Mouse (Mus musculus) cerebellum, adult 9-11 months (tissue): Measurements from ENCODE around the gene Gpank1.
A peak's percentile ranks its signal among the peaks of the same experiment; 100 is the strongest.

Experiments
- DNase-seq: peaks from one replicate; pipeline ENCODE4 v3.0.0; 2022

Gpank1 gene

DNA sequence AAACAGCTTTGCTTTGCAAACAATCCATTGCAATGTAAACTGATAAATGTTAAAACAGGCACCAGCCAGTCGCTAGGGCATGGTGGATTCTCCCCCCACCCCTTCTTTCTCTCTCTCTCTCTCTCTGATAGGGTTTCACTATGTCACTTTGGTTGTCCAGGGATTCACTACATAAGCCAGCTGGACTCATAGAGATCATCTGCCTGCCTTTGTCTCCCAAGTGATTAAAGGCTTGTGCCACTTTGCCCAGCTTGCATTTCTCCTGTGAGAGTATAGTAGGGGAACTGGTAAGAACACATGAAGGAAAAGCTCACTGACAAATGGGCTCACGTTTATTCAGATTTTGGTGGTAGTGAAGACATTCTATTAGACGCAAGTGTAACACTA, 10.9 kb downstream of the Gpank1 start:
- DNase-seq = no peak

DNA sequence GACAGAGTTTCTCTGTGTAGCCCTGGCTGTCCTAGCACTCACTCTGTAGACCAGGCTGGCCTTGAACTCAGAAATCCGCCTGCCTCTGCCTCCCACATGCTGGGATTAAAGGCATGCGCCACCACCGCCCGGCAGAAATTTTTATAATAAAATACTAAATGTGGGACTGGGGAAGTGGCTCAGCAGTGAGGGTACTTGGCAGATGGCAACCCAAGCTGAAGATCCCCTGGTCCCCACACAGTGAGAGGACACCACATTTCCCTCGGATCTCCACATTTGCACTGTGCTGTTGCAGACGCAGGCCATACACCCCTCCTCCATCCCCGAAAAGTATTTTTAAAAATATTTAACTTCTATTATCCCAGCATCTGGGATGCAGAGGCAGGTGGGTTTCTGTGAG, 12.3 kb downstream of the Gpank1 start:
- DNase-seq = peak; percentile 62

DNA sequence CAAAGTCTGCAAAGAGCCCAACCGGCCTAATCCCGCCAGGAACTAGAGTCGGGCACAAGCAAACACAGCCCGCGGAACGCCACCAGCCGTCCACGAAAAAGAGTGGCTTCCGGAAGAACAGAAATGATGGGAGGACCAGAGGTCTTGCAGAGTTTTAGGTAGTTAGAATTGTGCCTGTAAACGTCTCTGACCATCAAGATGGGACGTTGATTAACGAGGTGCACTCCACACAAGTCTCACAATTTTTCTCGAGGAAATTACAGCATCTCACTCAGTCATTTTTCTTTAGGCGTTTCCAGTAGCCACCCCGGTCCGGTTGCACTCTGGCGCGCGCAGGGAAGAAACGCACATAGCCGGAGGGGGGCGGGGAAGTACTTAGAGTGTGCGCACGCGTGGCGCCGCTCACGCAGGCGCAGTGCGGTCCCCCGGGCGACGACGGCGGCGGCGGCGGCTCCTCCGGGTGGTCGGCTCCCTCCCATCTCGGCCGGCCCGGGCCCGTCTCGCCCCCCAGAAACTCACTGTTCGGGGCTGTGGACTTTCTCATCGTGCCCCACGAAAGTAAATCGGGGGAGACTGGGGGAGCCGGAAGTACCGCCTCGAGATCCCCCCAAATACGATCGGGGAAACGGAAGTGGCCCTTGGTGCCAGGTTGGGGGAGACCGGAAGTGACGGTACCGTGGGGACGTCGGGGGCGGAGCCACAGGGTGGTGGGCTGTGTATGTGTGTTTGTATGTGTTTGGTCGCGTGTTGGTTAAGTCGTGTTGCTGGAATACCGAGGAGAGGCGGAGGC, 13.7 kb downstream of the Gpank1 start, which contains the start of gene Bag6:
TSS of gene Bag6 (plus strand) at position 378 of the 790 bp plus-strand sequence.
- DNase-seq = peak; percentile 96

DNA sequence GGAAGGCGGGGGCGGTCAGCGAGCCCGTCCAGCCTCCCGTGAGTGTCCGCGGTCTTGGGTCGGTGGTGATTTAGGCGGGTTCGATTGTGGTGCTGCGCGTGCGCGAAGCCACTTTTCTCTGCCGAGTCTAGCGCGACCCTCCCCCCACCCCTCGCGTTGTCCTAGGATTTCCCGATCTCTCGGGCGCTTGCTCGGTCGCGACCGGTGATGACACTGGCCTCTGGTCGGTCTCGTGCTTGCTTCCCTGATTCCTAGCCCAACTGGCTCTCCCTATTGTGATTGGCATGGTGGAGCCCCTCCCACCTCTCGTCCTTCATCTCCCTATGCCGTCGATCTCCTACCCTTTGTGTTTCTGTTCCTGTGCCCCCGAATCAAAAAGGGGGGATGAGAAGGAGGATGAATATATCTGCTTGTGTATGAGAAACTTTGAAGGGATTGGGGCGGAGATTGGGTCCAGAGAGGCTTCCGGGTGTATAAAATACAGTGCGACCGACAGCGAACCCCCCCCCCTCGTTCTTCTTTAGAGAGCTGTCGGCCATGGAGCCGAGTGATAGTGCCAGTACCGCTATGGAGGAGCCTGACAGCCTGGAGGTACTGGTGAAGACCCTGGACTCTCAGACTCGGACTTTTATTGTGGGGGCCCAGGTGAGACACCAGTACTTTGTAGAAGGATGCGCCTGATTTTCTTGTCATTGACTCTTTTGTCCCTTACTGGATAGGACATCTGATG, 14.5 kb downstream of the Gpank1 start:
- DNase-seq = peak; percentile 59

DNA sequence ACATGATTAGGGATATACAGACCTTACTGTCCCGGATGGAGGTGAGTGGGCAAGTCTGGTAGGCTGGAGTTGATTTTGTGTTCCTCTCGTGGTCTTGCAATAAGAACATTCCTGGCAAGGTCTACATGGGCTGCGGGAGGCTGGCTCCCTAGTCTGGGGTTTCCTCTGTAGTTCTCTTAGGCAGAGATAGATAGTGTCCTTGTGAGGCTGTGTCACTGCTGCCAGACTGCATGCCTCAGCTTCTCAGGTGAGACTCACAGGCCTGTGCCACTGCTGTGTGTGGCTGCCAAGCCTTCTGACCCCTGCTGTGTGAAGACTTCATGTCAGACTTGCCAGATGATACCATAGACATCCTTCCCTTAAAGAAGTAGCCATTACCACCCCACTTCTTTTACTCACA, 18.0 kb downstream of the Gpank1 start:
- peak; percentile 22 for DNase-seq

DNA sequence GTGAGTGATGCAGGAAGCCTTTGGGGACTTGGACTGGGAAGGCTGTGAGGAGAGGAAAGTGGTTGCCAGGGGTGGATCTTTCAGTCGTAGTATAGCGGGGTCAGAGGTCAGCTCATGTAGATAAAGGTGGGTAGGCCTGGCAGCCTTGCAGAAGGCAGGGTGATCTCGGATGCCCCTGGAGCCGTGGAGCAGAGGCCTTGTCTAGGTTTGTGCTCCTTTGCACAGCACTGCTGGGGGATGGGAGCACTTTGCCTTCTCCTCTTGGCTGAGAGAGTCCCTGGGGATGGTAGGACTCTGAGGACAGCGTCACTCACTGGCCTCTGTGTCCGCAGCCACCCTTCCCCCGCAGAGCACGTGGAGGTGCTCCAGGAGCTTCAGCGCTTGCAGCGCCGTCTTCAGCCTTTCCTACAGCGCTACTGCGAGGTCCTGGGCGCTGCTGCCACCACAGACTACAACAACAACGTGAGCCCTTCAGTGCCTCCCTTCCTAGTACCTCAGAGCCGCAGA, 19.3 kb downstream of the Gpank1 start:
- DNase-seq = peak; percentile 34

DNA sequence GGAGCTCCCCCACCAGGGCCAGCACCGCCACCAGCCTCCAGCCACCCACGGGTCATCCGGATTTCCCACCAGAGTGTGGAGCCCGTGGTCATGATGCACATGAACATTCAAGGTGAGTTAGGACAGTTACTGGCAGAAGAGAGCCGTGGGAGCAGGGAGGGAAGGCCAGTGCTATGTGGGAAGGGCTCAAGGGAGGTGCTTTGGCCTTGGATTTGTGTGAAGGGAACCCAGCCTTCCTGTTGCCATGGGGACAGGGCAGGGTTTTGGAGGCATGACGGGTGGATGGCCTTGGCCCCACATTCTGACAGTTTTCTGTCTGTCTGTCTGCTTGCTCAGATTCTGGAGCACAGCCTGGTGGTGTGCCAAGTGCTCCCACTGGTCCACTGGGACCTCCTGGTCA, 20.7 kb downstream of the Gpank1 start:
- peak; percentile 21 for DNase-seq

DNA sequence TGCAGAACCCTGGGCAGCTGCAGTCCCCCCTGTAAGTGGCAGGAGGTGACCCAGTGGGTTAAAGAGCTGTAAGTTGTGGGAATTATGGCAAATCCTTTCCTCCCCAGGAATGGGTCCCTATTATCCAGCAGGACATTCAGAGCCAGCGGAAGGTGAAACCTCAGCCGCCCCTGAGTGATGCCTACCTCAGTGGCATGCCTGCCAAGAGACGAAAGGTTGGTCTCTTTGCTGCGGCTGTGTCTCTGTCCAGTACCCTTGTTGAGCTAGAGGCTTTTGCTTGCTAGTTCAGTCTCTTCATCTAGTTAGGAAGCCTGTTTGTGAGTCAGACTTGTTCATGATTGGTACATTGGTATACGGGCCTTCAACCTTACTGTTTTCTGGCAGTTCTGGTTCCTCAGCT, 24.9 kb downstream of the Gpank1 start:
- DNase-seq = no peak

DNA sequence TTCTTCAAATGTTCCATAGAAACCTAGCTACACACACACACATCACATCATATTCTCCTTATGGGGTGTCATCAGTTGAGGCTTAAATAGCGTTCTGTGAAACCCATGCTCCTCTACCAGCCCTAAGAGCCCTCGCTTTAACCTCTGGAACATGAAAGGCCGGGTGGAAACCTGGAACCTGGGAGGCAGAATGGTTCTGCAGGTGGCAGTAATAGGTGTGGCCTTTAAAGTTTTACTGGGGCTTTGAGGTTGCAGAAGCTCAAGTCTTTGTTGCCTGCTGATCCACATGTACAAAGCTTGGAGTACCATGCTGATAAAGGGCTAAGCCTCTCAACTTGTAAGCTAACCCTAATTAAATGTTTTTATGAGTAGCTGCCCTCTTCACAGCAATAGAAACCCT, 26.1 kb downstream of the Gpank1 start:
- no peak for DNase-seq

DNA sequence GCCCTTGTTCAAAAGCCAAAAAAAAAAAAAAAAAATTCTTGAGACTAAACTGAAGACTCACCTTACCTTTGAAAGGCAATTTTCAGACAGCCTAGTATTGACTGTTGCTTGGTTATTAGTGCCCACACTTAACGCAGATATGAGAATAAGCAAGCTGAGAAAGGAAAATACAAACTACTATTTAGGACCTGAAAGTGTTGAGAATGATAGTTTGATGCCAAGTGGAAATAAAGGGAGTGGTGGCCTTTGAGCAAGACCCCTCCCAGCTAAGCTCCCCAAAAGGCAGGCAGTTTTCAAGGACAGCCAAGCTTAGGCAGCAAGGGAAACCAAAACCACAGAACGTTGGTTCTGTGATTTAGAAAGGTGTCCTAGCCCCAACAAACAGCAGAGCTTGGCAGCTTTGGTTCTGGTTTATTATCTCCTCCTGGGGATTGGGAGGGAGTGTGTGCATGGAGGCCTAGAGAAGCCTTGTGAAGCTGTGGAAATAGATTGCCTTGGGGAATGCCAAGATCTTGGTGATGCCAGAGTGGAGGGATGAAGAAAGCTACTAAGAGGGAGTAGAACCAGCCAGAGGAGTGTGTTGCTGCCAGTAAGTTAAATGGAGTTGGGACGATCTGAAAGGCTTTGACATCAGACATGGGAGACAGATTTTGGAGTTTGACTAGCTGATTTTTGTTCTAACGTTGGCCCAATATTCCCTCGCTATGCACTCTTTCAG, 26.8 kb downstream of the Gpank1 start:
- no peak for DNase-seq

DNA sequence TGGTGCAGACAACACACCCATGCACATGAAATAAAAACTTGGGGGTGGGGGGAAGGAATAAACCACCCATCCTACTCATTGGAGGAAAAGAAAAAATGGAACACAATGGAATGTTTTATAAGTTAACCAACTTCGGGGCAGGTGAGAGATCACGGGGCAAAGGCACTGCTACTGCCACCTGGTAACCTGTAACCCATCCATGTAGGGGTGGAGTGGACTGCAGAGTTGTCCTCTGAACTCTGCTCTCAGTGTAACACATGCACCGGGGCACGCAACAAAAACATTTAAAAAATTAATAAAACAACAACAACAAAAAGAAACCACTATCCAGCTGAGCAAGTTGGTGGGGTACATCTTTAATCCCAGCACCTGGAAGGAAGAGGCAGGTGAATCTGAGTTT, 30.9 kb downstream of the Gpank1 start:
- no peak for DNase-seq

DNA sequence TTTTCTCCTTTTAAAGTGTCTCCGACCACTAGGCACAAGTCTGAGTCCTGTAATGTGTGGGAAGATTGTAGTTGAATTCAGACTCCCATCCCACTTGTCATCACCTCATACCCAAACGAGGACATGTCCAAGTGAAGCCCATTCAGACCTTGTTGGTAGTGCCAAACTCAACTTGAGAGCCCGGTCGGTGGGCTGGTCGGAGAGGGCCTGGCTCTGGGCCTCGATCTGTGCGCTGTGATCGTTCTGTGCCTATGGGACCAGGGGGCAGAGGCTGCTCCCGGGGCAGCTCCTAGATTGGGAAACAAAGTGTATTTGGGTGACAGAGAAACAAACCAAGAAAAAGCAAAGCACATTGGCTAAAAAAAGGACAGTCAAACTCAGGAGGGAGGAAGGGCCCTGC, 31.8 kb downstream of the Gpank1 start:
- DNase-seq = no peak

DNA sequence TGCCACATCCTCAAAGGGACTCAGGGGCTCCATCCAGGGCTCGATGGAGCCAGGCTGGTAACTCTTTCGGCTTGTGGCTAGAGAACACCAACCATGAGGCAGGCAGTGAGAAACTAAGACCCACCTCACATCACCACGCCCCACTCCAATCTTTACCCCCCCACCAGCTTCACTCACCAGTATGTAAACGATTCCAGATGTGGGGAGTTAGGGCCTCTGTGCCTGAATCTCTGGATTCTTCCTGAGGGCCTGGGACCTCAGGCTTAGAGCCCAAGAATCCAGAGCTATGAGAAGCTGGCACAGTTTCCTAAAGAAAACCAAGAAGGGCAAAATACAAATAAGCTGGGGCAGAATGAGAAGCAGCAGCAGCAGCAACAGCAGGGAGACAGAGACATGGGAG, 32.7 kb downstream of the Gpank1 start:
- DNase-seq = no peak

DNA sequence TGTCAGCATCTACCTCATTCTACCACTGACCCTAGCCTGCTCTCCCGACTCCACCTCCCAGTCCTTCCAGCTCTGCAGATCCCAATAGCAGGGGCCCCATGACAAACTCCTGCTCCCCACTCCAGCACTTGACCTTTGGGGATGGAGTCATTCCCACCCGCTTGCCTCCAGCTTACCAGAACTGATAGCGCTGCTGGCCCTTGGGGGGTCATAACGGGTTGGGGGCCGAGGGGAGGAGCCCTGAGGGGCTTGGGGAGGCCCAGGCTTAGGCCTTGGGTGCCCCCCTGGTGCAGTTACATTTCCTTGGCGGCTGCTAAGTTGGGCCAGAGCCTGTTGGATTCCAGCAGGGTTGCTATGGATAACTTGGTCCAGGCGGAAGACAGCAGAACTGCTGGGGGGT, 33.4 kb downstream of the Gpank1 start:
- no peak for DNase-seq

DNA sequence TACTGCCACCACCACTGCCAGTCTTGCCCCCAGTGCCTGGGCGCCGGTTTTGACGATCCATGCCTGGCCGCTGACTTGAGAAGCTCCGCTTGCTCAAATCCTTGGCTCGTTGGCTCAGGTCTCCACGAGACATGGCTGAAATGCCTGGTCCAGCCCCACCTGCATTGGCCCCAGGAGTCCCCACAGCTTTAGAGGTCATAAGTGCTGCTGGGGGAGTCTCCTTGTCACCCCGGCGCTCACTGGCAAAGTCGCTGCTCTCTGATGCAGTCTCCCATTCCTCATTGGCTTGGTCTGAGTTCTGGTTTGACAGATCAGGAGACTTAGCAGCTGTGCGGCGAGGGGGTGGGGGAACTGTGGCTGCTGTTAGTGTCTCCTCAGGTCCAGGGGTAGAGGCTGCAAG, 34.2 kb downstream of the Gpank1 start:
- DNase-seq = no peak

DNA sequence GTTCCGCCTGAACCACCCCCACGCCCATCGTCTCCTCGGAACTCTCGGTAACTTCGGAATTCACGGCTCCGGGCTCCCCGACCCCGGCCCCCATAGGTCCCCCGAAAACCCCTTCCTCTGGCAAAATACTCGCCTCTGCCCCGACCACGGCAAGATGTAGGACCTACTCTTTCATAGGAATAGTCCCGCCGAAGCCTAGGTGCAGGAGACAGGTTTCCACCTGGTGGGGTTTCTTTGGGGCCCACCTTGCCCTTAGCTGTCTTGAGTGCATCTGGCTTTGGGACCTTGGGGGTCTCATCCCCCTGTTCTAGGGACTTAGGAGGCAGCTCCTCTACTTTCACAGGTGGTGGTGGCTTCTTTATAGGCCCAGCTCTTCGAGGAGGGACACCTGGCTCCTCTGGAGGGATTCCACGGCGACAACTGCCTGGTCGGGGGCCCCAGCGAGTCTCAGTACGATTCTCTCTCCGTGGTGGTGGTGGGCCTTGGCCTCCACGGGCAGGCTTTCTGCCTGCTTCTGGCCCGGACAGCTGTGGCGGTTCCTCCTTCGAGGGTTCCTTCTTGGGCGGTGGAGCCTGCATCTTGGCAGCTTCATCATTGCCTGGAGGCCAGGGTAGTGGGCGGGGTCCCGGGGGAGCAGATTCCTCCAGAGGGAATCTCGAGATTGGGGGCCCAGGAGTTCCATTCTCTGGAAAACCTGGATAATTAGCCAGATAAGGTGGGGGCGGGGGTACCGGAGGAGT, 35.4 kb downstream of the Gpank1 start:
- no peak for DNase-seq

DNA sequence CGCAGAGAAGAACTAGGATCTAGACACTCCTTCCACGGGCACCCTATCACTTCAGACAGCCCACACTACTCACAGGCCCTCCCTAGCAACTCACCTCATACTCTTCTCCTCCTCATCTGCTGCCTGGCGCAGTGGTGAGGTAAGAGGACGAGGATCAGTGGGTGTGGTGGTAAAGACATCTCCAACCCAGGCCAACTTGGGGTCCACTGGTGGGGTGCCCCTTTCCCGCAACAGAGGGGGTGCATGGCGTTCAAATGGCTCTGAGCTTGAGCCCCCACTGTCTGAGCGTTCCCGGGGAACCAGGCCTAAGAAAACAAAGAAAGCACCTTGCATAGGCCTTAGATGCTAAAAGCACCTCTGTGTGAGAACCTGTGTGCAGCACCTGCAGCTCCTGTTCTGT, 36.0 kb downstream of the Gpank1 start:
- no peak for DNase-seq

DNA sequence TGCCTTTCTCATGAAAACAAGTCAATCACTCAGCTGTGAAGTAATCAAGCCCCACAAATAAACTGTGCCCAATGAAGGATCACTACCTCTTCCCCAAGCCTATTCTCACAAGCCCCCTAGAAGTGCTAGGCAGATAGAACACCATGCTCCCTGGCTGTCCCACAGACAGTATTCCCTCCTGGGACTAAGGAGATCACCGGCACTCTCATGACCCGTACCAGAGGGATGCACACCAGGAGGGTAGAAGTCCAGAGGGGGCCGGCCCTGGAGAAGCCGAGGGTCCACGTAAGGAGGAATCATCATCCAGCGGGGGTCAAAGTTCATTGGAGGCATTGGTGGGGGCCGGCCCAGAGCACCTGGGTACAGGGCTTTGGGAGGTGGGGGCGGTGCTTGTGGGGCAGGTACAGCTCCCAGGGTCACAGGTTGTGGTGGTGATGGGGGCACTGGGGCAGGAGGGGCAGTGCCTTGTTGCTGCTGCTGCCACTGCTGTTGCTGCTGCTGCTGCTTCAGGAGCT, 36.5 kb downstream of the Gpank1 start:
- DNase-seq = peak; percentile 39

DNA sequence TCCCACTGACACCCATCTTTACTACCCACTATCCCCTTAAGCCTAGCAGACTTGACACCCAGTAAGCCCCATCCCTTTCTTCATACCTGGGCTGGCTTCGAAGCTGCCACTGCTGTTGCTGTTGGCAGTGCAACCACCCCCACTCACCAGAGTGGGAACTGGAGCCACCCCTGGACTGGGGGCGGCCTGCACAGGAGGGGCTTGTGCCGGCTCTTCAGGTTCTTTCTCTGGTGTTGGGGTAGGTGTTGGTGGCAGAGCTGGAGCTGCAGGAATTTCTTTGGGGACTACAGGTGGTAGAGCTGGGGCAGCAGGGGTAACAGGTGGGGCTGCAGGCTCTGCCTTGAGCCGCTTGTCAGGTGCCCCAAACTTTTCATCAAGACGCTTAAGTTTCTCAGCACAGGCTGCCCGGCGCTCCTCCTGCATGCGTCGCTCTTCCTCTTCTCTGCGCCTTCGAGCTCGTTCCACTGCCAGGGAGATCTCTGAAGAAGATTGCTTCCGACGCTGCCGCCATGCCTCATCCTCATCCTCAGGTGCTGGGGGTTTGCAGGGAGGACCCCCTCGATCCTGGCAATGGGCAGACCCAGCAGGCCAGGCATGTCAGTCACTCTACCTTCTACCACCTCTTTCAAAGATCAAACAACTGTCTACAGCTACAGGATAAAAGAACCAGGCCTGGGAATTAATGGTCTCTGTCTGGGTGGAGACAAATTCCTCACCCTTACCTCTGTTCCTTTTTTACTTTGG, 37.8 kb downstream of the Gpank1 start:
- peak; percentile 18 for DNase-seq

DNA sequence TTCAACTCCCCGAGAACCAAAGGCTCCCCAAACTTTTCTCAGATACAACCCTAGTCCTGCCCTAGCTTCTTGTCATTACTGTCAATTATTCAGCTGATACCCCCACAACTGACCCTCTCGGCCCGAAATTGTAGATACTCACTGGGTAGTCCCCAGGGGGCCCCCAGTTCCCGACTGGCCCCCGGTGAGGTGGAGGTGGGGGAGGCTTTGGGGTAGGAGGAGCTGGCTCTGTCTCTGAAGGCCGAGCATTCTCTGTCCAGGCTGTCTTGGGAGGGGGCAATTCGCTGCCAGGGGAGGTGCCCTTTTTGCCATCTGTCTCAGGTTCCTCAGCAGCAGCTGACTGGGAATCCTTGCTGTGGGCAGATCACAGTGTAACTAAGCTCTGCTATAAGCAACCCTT, 38.4 kb downstream of the Gpank1 start:
- DNase-seq = peak; percentile 47

DNA sequence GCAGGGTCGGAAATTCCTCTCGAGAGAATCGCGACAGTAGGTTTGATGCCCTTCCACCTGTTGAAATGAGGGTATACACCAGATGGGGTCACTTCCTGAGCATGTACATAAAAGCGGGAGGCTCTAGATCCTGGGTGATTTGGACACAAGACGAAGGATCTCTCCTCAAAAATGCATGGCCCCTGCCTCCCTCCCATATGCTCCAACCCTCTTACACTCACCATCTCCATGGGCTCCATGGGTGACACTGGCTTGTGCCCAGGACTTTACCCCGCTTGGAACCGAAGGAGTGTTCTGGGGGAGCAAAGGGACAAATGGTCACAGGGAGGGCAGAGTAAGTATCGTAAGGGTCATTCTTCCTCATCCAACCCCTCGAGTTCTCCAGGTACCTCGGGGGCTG, 40.2 kb downstream of the Gpank1 start:
- DNase-seq = peak; percentile 42

DNA sequence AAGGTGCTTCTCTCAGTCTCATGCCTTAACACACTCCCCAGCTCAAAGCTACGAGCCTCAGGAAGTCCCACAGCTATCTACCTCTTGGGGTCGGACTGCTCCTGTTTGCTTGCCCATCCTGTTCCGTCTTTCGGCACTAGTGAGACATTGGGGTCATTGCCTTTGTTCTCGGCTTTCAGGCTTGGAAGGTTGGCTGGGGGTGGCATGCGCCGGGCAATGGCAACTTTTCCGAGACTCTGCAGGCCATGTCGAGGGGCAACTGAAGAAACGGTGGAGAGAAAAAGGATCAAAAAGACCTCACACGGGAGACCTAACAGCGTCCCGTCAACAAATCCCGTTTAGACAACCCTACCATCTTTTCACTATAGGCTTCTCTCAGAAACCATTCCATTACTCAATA, 40.9 kb downstream of the Gpank1 start:
- peak; percentile 20 for DNase-seq
